Mouse (Mus musculus): Measurements from ENCODE around the gene Il18r1. TPM values are rescaled to one million over a fixed set of nuclear protein-coding genes. Genes with fewer than 3 reads are reported as not detected.

Il18r1 gene
- total RNA-seq, 2 experiments from 2014 or later: 0.11 TPM

DNA sequence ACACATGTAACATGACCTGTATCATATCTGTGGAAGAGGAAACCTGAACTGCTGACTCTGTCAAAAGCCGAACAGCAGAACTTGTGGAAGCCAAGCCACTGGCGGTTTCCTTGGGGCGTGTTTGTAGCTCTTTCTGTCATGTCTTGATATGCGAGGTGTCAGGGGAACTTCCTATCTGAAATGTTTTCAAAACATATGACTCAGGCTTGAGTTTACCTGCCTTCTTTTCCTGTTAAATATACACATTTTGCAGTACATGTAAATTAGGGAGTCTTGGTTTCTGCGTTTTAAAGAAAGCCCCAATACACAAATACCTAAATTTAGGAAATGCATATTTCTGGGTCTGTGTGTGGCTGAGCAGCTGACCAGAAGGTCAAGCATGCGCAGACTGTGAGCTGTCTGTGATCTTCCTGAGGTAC lies 14.2 kb downstream of the Il18r1 start:
- no peak for DNase-seq (ENCODE audit: low spot score in 2 of 2)

DNA sequence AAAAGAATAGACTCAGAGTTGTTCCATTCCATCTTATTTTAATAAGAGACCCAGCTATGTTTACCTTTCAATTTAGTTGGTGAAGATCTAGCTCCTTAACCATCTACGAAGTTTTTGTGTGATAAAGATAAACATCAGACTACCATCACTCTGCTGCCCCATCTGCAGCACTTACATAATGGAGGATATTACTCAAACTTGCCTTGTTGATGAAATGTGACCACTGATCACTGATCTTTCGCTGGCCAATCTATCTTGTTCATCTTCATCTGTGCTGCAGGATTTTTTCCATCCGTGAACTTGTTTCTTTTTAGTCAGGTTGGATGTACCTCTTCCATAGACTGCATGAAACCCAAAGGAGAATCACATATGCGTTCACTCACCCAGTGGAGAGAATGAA lies 29.2 kb downstream of the Il18r1 start:
- no peak for DNase-seq (ENCODE audit: low spot score in 2 of 2)

DNA sequence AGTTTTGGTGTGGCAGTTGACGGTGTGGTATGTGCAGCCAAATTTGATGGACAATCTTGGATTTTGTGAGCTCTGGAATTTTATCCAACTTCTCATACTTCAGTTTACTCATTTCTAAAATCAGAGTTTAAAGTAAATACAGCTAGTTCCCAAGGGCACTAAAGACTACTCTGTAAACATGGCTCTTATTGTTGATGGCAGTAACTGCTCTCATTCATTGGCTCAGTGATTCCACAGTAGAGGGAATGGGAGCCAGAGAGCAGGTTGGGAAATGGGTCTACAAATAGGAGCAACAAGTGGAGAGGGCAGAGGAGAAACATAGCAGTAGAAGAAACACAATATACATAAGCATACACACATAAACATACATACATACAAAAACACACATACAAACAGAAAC lies 34.4 kb downstream of the Il18r1 start:
- no peak for DNase-seq (ENCODE audit: low spot score in 2 of 2)

DNA sequence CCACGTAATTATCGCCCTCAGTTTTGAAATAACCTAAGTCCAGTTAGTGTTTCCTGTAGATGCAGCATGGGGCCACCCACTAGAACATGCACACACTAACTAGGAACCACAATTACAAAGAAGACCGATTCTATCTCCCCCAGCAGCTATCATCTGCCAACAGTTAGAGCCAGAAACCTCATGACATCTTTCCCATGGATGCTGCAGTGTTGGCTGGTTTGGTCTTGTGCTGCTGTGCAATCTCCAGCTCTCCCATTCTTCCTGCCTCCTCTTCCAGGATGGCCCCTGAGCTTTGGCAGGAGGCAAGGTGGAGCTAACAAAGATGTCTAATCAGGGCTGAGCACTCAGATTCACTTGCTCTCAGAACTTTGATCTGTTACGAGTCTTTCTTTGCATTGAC lies 35.8 kb downstream of the Il18r1 start:
- DNase-seq (ENCODE audit: low spot score in 2 of 2): no peak

DNA sequence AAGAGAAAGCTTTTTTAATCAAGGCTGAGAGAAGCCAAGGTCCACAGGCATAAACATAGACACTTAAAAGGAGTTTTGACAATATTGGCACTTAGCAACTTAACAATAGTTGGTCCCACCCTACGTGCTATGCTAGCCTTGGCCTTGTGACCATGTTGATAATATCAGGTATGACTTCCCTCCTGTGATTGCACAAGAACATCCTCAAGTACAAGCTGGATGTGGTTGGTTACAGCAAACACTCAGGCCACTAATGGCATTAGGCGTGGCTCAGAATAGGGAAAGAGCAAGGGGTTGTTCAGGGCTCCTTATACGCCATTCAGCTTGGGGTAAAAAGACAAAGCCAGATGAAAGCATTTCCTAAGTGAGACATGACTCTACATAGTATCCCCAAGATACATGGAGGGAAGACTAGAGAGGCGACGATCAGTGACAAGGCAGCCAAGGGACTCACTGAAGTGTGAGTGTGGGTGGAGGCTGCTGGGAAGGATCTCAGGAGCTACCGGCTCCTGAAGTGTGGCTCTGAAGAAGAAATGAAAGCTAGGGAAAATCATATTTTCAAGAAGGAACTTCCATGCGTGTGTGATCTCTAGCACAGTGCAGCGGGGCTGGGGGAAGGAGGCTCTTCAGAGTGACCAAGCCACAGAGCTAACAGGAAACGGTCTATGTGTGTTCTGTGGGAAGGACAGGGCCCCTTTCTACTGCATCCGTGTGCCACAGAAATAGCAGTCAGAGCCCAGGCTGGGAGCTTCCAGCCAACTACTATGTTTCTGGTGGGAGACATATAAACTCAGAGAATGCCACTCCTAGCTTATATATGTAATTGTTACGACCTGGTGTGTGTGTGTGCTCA lies 36.4 kb downstream of the Il18r1 start:
- DNase-seq (ENCODE audit: low spot score in 2 of 2): no peak

DNA sequence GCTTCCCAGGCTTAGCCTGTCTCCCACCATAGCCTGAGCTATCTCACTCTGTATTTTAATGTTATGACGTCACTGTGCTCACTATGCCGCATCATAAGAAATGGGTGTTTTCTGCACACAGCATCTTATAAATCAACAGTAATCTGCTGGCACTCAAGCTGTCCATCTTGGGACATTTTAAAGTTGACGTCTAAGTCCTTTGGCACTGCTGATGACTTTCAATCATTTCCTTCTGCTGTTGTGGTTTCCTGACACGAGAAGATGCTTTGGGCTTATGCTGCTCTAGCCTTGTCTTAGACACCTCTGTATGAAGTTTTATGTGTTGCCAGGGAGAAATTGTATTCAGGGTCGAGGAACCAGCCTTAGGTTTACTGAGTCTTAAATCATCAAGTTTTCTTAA lies 39.2 kb downstream of the Il18r1 start:
- no peak for DNase-seq (ENCODE audit: low spot score in 2 of 2)

DNA sequence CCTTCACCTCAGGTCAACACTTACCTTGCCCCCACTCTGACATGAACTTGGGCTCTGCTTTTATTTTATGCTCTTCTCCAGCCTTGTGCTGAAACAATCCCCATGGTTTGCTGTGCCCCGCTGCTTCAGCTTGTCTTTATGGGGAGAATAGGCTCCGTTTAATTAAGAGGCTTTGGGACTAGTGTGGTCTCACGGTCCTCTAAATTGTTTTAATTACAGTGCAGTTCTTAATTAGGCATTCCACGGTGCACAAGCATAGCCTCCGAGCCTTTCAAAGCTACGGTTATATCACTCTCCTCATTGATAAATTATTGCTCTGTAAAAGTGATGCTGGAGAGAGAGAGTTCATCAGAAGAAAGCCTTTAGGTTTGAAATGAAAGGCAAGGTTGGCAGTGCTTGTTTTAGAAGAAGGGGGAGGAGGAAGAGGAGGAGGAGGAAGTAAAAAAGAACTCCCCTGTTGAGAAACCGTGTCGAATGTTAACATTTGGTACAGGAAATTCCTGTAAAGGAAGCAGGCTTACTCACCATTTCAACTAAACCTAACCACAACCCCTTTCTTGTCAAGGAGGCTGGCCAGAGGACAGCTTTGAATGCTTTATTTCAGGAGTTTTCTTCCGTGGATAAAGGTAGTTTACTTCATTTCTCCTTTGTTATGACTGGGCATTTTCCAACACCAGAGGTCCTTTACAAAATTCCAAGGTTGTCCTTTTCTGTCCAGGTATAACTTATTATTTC lies 49.7 kb downstream of the Il18r1 start, which contains the start of gene Il18rap:
Gene Il18rap, plus strand, starts transcription at position 512 of the 735 bp plus-strand sequence.
- DNase-seq (ENCODE audit: low spot score in 2 of 2): no peak

DNA sequence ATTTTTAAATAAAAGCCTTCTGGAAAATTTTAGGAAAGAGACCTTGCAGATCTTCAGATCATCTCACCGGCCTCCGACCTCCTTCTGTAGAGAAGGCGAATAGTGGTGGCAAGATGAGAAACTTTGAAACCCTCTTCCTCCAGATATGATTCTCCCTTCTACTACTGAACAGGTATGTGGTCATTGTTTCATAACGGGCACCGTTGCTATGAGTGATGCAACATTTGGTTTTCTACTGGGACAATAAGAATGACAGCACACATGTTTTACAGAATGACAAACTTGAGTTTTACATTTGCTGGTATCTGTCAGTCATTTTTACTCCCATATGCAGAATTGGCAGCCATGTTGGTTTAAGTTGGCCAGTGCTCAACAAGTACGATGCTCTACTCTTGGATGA lies 51.0 kb downstream of the Il18r1 start:
- no peak for DNase-seq (ENCODE audit: low spot score in 2 of 2)

DNA sequence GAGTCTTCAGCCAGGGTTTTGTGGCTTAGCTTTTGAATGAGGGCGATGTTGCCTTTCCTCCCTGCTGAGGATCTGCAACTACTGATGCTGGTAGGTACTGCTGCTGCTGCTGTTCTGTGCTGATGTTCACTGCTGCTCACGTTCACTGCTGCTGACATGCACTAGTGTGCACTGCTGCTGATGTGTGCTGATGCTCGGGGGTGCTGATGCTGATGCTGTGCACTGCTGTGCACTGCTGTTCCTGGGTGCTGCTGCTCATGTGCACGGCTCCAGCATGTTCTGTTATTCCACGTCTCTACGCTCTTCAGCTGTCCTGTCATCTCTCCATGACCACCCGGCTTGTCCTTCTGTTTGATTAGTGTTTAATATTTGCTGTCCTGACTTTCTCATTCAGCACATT lies 57.6 kb downstream of the Il18r1 start:
- DNase-seq (ENCODE audit: low spot score in 2 of 2): no peak

DNA sequence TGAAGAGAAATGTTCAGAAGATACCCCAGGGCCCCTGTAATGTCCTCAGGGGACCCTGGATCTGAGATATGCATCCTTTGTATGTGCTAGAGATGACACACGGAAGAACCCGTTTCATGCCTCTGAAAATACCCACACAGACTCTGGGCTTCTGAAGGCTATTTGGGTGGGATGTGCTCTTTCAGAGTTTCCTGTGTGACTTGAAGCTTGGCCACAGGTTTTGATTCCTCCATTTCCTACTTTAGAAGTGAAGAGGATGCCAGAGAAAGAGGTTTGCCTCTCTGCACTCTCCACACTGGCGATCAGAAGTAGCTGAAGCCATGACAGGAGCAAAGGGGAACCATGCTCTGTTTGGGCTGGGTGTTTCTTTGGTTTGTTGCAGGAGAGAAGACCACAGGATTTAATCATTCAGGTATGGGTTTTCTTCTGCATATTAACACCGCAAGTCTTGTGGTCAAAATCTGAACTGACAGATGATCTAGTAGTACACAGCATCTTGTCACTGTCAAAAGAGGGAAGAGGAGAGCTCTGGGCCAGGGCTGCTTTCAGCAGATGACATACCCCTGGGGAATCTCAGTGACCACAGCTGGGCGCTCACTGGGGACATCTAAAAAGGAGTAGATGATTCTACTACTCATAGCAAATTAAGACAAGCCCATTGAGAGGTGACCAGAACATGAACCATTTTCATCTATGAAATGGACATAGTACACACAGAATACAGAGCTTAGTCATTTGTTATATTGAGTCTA lies 58.8 kb downstream of the Il18r1 start:
- DNase-seq (ENCODE audit: low spot score in 2 of 2): no peak

DNA sequence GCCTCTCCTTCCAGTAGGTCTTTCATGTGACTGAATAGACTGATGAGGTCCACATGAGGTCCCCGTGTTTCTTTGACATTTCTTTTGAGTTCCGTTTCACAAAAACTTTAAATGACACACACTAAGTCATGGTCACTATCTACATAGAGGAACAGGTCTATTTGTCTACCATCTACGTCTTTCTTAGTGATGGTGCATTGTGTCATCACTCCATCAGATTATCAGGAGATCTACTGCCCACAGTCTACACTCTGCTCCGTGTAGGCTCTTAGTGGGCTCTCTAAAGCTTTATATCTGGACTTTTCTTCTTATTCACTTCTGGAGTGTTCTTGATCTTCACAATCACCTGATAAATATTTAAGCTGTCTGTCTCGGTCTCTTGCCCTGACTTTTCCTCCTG lies 63.9 kb downstream of the Il18r1 start:
- DNase-seq (ENCODE audit: low spot score in 2 of 2): no peak

DNA sequence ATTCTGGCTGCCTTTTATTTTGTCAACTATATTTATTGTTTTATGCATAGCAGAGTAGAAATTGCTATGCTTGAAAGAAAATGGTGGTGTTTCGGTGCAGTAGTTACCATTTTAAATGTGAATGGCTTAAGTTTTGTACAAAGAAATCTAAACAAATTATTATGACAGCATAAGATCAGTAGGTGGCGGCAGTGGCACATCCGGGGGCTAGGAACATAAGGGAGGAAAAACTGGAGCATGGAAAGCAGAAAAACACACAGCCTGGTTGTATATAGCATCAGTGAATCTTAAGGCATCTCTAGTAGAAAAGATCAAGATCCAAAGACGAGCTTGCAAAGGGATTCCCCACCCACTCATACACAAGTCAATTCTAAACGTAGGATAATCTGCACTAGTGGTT lies 72.2 kb downstream of the Il18r1 start:
- no peak for DNase-seq (ENCODE audit: low spot score in 2 of 2)

DNA sequence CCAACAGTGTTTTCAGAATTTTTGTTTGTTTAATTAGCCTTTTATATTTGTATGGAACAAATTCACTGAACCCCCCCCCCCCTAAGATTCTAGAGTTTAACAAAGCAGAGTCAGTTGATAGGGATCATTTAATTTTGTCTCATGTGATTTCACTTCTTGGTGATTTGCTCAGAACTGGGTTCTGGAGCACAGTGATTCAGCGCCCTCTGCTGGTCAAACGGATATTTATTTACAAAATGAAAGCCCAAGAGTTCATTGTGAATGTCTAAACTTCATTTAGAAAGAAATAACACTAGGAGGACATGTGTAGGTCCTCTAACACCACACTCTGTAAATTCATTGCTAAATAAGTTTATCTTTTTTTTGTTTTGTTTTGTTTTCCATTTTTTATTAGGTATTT lies 79.3 kb downstream of the Il18r1 start:
- peak; percentile 76 for DNase-seq (ENCODE audit: low spot score in 2 of 2)

DNA sequence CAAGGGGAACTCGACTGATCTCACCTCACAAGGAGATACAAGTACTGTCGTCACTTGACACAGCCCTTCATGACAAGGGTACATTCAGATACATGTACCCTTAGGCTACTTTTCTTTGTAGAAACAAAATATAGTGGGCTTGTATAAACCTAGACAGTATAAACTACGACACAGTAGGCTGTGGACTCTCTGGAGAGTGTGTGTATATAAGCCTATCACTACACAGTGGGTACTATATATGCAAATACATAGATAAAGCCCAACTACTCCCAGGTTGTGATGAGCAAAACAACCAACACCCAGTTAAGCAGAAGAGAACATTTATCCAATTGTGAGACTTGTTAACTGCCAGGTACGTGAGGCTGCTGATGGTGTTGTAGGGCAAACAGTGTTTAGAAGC lies 81.3 kb downstream of the Il18r1 start:
- DNase-seq (ENCODE audit: low spot score in 2 of 2): no peak

DNA sequence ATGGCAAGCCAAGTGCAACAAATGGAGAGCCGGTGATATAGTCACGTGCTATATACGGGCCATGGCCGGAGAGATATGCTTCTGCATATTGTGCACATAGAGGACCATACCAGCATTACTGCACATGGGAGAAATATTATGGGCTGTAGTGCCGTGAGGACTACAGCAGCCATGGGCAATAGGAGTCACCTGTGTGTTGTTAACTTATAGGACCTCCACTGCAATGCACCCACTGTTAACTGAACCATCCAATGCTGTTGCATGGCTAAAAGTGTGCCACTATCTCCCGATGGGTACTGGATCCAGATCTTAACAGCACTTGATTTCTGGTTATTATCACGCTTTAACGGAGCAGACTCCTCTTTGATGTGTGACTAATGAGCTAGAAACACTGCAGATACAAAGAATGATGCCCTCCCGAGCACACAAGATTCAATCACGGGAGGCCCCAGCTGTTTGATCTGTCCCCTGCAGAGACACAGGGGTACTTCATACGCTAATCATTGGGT lies 81.8 kb downstream of the Il18r1 start:
- no peak for DNase-seq (ENCODE audit: low spot score in 2 of 2)

DNA sequence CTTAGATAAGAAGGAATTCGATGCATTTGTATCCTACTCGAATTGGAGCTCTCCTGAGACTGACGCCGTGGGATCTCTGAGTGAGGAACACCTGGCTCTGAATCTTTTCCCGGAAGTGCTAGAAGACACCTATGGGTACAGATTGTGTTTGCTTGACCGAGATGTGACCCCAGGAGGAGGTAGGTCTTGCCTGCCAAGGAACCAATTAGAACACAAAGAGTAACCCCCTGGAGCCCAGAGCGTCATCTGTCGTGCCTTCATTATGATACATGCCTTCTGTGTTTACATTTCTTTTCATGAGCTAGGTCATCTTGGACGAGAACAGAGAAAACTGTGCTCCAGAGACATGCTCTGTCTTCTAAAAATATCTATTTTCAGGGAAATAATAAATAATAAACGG lies 82.4 kb downstream of the Il18r1 start:
- no peak for DNase-seq (ENCODE audit: low spot score in 2 of 2)

Other genes starting within 250 kb of the Il18r1 start
- gene Il1r1, start 240.5 kb upstream of the Il18r1 start, total RNA-seq (2021): 1 to 10 TPM; 3.3 to 3.4 TPM
- gene Il1rl2, start 140.9 kb upstream of the Il18r1 start, total RNA-seq (2021): 1 to 10 TPM; 1.4 to 1.9 TPM
- under 1 TPM; 0.21 to 0.25 TPM for gene Il1rl1, start 36.0 kb upstream of the Il18r1 start, total RNA-seq (2021)
- under 1 TPM; 0.16 TPM for gene Il18rap, start 49.8 kb downstream of the Il18r1 start, total RNA-seq (2021)
- gene Slc9a4, start 114.5 kb downstream of the Il18r1 start, total RNA-seq (2021): 10 to 100 TPM in 1 of 2 experiments, 1 to 10 TPM in 1; 6.2 to 11.4 TPM
- gene Slc9a2, start 215.0 kb downstream of the Il18r1 start, total RNA-seq (2021): 10 to 100 TPM; 14.9 to 16.2 TPM

Measured in layer of hippocampus, postnatal 10 days (tissue).